Mouse (Mus musculus) lung, postnatal 0 days (tissue): Measurements from ENCODE around the gene Zfpl1. TPM values are rescaled to one million over a fixed set of nuclear protein-coding genes. Genes with fewer than 3 reads are reported as not detected.

Experiments
- ATAC-seq: fragments of 200-750 bp; cut with Nextera tagmentation; 2 replicates; pipeline ENCODE4 v1.8.0; 2017; ENCODE audit warnings: moderate library complexity
- DNase-seq: peaks from one replicate; pipeline ENCODE4 v3.0.0-alpha.2; 2016; ENCODE audit warnings: low spot score
- H3K27ac ChIP-seq: fragments of 300-500 bp; sonication (generic); 2 replicates; pipeline ENCODE4 v1.5.1; 2014; ENCODE audit warnings: antibody characterized with exemption, mild to moderate bottlenecking, low read length, mixed read lengths
- H3K27me3 ChIP-seq: fragments of 300-500 bp; sonication (generic); replicated peaks from 2 replicates; pipeline ENCODE4 v1.6.1; 2014; ENCODE audit warnings: low read length, mixed read lengths; ENCODE audit not compliant: insufficient read depth
- H3K36me3 ChIP-seq: fragments of 300-500 bp; sonication (generic); 2 replicates; pipeline ENCODE4 v1.6.1; 2014; ENCODE audit warnings: low read length, mixed read lengths; ENCODE audit not compliant: insufficient read depth
- H3K4me1 ChIP-seq: fragments of 300-500 bp; sonication (generic); 2 replicates; pipeline ENCODE4 v1.6.1; 2014; ENCODE audit warnings: antibody characterized with exemption, low read depth, low read length, mixed read lengths; ENCODE audit not compliant: insufficient read depth
- H3K4me2 ChIP-seq: fragments of 300-500 bp; sonication (generic); replicated peaks from 2 replicates; pipeline ENCODE4 v1.6.1; 2014; ENCODE audit warnings: low read depth, mild to moderate bottlenecking, low read length, moderate library complexity, mixed read lengths
- H3K4me3 ChIP-seq: fragments of 300-500 bp; sonication (generic); 2 replicates; pipeline ENCODE4 v1.5.1; 2014; ENCODE audit warnings: low read depth, low read length
- H3K9ac ChIP-seq: fragments of 300-500 bp; sonication (generic); replicated peaks from 2 replicates; pipeline ENCODE4 v1.6.1; 2014; ENCODE audit warnings: low read depth, mild to moderate bottlenecking
- H3K9me3 ChIP-seq: fragments of 300-500 bp; sonication (generic); 2 replicates; pipeline ENCODE4 v1.6.1; 2016; ENCODE audit warnings: low read length, mixed read lengths
- CTCF ChIP-seq: IDR thresholded peaks from 2 replicates; pipeline ENCODE4 v1.5.1; 2016; ENCODE audit warnings: antibody characterized with exemption, mild to moderate bottlenecking
- EP300 ChIP-seq: IDR thresholded peaks from 2 replicates; pipeline ENCODE4 v1.6.1; 2016; ENCODE audit warnings: antibody characterized with exemption, mild to moderate bottlenecking, control low read depth
- WGBS: fragments of 180-500 bp; shearing (Covaris S2); extraction: QIAGEN DNeasy Blood & Tissue Kit; methylation state at CpG from one replicate; pipeline ENCODE4 v1.1.7; 2014; 5-methylcytosine and 5-hydroxymethylcytosine counted together
- polyA plus RNA-seq: library from polyadenylated mRNA; unstranded; fragments of >200 nt; fragmentation: Nextera tagmentation; extraction: Ambion mirVana; gene quantifications from 2 replicates; pipeline ENCODE4 v1.2.1, GENCODE M21; 2015

Zfpl1 gene
- polyA plus RNA-seq, 1 experiment from 2014 or later: 57.8 TPM

GRCm38 (mm10) chr19:6102169-6102853 is 17.6 kb upstream of the Zfpl1 start:
- H3K4me3 ChIP-seq: no peak overlapping the region
- H3K27ac ChIP-seq: no peak overlapping the region
- H3K36me3 ChIP-seq: no peaks in the 10 kb centered on the region
- no peak for DNase-seq
- H3K4me2 ChIP-seq: no peak overlapping the region
- H3K9ac ChIP-seq: no peak overlapping the region
- no peak for ATAC-seq
- H3K27me3 ChIP-seq: no peaks in the 10 kb centered on the region
- H3K9me3 ChIP-seq: no peaks in the 10 kb centered on the region
- TF ChIP-seq EP300 (no peak), CTCF (no peak)
- no peaks in the 10 kb centered on the region for H3K4me1 ChIP-seq
- 78% methylated on average over 6 of the region's 6 CpGs for WGBS

DNA sequence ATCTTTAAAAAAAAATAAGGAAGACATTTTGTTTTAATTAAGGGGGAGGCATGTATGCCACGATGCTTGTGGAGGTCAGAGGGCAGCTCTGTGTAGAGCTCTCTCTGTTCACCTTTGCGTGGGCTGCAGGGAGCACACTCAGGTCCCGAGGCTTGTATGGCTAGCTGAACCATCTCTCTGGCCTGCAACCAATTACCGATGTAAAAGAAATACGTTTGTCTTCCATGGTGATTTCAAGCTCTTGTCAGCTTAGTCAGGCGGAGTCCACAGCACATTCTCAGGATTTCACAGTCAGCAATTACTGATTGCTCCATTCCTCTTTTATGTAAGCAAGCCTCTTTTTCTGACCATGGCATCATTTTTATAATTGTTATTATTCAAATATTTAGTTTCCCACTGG is 16.4 kb upstream of the Zfpl1 start:
- H3K36me3 ChIP-seq: no peaks in the 10 kb centered on the region
- DNase-seq: peak; percentile 14
- WGBS: 56% methylated on average over 6 of the region's 6 CpGs

GRCm38 (mm10) chr19:6097847-6098246 is 13.1 kb upstream of the Zfpl1 start:
- 88% methylated on average over 3 of the region's 3 CpGs for WGBS

More for the DNA sequence above, 16.4 kb upstream of the Zfpl1 start:
- Histone ChIP-seq H3K4me1 (no peaks in the 10 kb centered on the region), H3K4me3 (no peak overlapping the region), H3K4me2 (no peak overlapping the region), H3K27ac (no peak overlapping the region), H3K27me3 (no peaks in the 10 kb centered on the region), H3K9ac (no peak overlapping the region), H3K9me3 (no peaks in the 10 kb centered on the region)
- ATAC-seq: no peak
- TF ChIP-seq CTCF (no peak), EP300 (no peak)

DNA sequence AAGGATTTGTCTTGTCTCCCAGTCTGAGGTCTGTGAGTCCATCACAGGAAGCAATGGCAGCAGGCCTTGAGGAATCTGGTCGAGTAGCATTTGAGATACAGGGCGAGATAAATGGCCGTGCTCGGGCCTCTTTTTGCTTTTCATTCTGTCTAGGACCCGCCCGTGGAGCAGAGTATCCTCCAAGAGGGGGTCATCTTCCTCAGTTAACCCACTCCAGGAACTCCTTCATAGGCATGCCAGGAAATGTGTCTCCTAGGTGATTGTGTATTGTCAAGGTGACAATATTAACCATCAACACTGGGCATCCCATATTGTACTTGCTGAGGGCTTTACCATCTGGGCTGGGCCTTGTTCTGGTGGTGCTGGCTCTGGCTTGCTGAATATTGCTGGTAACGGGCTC is 9.4 kb upstream of the Zfpl1 start, which contains the start of gene AC131692.1:
AC131692.1 (plus strand) TSS at position 301 of the 400 bp plus-strand sequence.
- Histone ChIP-seq H3K27ac (no peak within 1 kb of the TSS), H3K4me2 (no peak within 1 kb of the TSS), H3K4me1 (no peaks in the 10 kb centered on the region), H3K4me3 (no peak within 1 kb of the TSS), H3K9ac (no peak within 1 kb of the TSS), H3K27me3 (no peaks in the 10 kb centered on the region), H3K9me3 (no peaks in the 10 kb centered on the region), H3K36me3 (0 out of 2 replicates have a peak, but pooled peaks cover 3% of the 10 kb centered on the region)
- ATAC-seq (no peak), DNase-seq (no peak)
- TF ChIP-seq EP300 (no peak), CTCF (no peak)
- 82% methylated on average over 7 of the region's 7 CpGs for WGBS

More at GRCm38 (mm10) chr19:6097847-6098246, 13.1 kb upstream of the Zfpl1 start:
- no peaks in the 10 kb centered on the region for H3K9me3 ChIP-seq
- no peak overlapping the region for H3K27ac ChIP-seq
- no peaks in the 10 kb centered on the region for H3K4me1 ChIP-seq
- H3K27me3 ChIP-seq: no peaks in the 10 kb centered on the region
- H3K4me3 ChIP-seq: no peak overlapping the region
- no peaks in the 10 kb centered on the region for H3K36me3 ChIP-seq
- no peak overlapping the region for H3K9ac ChIP-seq
- DNase-seq: no peak
- H3K4me2 ChIP-seq: no peak overlapping the region
- ATAC-seq: no peak
- TF ChIP-seq EP300: no peak
- TF ChIP-seq CTCF: no peak

GRCm38 (mm10) chr19:6088841-6089240 is 4.1 kb upstream of the Zfpl1 start:
- no peak overlapping the region for H3K4me3 ChIP-seq
- no peak overlapping the region for H3K9ac ChIP-seq
- 91% methylated on average over 13 of the region's 13 CpGs for WGBS
- DNase-seq (no peak), ATAC-seq (no peak)
- no peak overlapping the region for H3K4me2 ChIP-seq
- no peaks in the 10 kb centered on the region for H3K27me3 ChIP-seq
- H3K27ac ChIP-seq: no peak overlapping the region
- TF ChIP-seq EP300 (no peak), CTCF (no peak)
- 0 out of 2 replicates have a peak, but pooled peaks cover 3% of the 10 kb centered on the region for H3K36me3 ChIP-seq
- no peaks in the 10 kb centered on the region for H3K9me3 ChIP-seq
- 0 out of 2 replicates have a peak, but pooled peaks cover 5% of the 10 kb centered on the region for H3K4me1 ChIP-seq

GRCm38 (mm10) chr19:6085417-6085879 is 692 bp upstream of the Zfpl1 start:
- H3K9ac ChIP-seq: peak overlapping the region; percentile 34; the same call in 1 of the 2 replicates
- H3K27ac ChIP-seq: no peak overlapping the region
- DNase-seq (peak; percentile 84), ATAC-seq (peak; percentile 60)
- no peaks in the 10 kb centered on the region for H3K27me3 ChIP-seq
- H3K36me3 ChIP-seq: peaks cover 15% of the 10 kb centered on the region; the same call in 1 of the 2 replicates
- H3K4me1 ChIP-seq: 0 out of 2 replicates have a peak, but pooled peaks cover 6% of the 10 kb centered on the region
- 1% methylated on average over 17 of the region's 17 CpGs for WGBS
- no peak for TF ChIP-seq CTCF
- no peak for TF ChIP-seq EP300
- peak overlapping the region; percentile 94 for H3K4me2 ChIP-seq
- H3K4me3 ChIP-seq: peak overlapping the region; percentile 62
- H3K9me3 ChIP-seq: no peaks in the 10 kb centered on the region
